Mouse (Mus musculus) midbrain, embryonic 16.5 days (tissue): ENCODE measurements around the gene Ubtd1. TPM values are rescaled to one million over a fixed set of nuclear protein-coding genes. Genes with fewer than 3 reads are reported as not detected.
A peak's percentile ranks its signal among the peaks of the same experiment; 100 is the strongest.

Source experiments
- ATAC-seq: fragments of 200-750 bp; cut with Nextera tagmentation; 2 replicates; pipeline ENCODE4 v1.8.0; 2017; ENCODE audit warnings: moderate TSS enrichment
- H3K27ac ChIP-seq: fragments of 300-500 bp; sonication (generic); 2 replicates; pipeline ENCODE4 v1.5.1; 2014; ENCODE audit warnings: mild to moderate bottlenecking, low read length, mixed read lengths
- H3K27me3 ChIP-seq: fragments of 300-500 bp; sonication (generic); 2 replicates; pipeline ENCODE4 v1.6.1; 2014; ENCODE audit warnings: low read depth, low read length, mixed read lengths; ENCODE audit not compliant: control insufficient read depth, insufficient read depth
- H3K36me3 ChIP-seq: fragments of 300-500 bp; sonication (generic); 2 replicates; pipeline ENCODE4 v1.6.1; 2014; ENCODE audit warnings: mild to moderate bottlenecking, low read length, moderate library complexity, mixed read lengths; ENCODE audit not compliant: control insufficient read depth, insufficient read depth
- H3K4me1 ChIP-seq: fragments of 300-500 bp; sonication (generic); 2 replicates; pipeline ENCODE4 v1.6.1; 2014; ENCODE audit warnings: mild to moderate bottlenecking, low read length, mixed read lengths; ENCODE audit not compliant: control insufficient read depth, insufficient read depth
- H3K4me2 ChIP-seq: fragments of 300-500 bp; sonication (generic); 2 replicates; pipeline ENCODE4 v1.6.1; 2014; ENCODE audit warnings: mild to moderate bottlenecking, low read length, mixed read lengths
- H3K4me3 ChIP-seq: fragments of 300-500 bp; sonication (generic); 2 replicates; pipeline ENCODE4 v1.5.1; 2014; ENCODE audit warnings: low read depth, mild to moderate bottlenecking, low read length, moderate library complexity, mixed read lengths
- H3K9ac ChIP-seq: fragments of 300-500 bp; sonication (generic); 2 replicates; pipeline ENCODE4 v1.6.1; 2014; ENCODE audit warnings: low read depth, low read length, mixed read lengths
- H3K9me3 ChIP-seq: fragments of 300-500 bp; sonication (generic); replicated peaks from 2 replicates; pipeline ENCODE4 v1.6.1; 2014; ENCODE audit warnings: mild to moderate bottlenecking, low read length, mixed read lengths; ENCODE audit not compliant: control insufficient read depth, poor library complexity, severe bottlenecking
- WGBS: fragments of 180-500 bp; shearing (Covaris S2); extraction: QIAGEN DNeasy Blood & Tissue Kit; methylation state at CpG from one replicate; pipeline ENCODE4 v1.1.7; 2014; 5-methylcytosine and 5-hydroxymethylcytosine counted together
- polyA plus RNA-seq: library from polyadenylated mRNA; unstranded; fragments of >200 nt; fragmentation: Nextera tagmentation; extraction: Ambion mirVana; gene quantifications from 2 replicates; pipeline ENCODE4 v1.2.1, GENCODE M21; 2015

Gene Ubtd1
- polyA plus RNA-seq, 1 experiment from 2014 or later, result 10.1 TPM

GRCm38 (mm10) chr19:41969618-41970017 is 11.9 kb upstream of the Ubtd1 start:
- peaks cover 13% of the 10 kb centered on the region for H3K36me3 ChIP-seq
- no peak overlapping the region for H3K27ac ChIP-seq
- peaks cover 3% of the 10 kb centered on the region for H3K4me1 ChIP-seq
- no peak overlapping the region for H3K4me3 ChIP-seq
- no peak overlapping the region for H3K4me2 ChIP-seq
- 95% methylated on average over 7 of the region's 7 CpGs for WGBS
- H3K27me3 ChIP-seq, result no peaks in the 10 kb centered on the region
- H3K9ac ChIP-seq, result no peak overlapping the region
- no peaks in the 10 kb centered on the region for H3K9me3 ChIP-seq
- no peak for ATAC-seq

- Histone ChIP-seq H3K27me3 (no peaks in the 10 kb centered on the region), H3K4me2 (no peak overlapping the region), H3K36me3 (peaks cover 2% of the 10 kb centered on the region; the same call in 1 of the 2 replicates), H3K4me3 (no peak overlapping the region), H3K27ac (no peak overlapping the region), H3K9me3 (no peaks in the 10 kb centered on the region), H3K4me1 (peaks cover 5% of the 10 kb centered on the region), H3K9ac (no peak overlapping the region)
- ATAC-seq, result peak; percentile 45; the same call in 1 of the 2 replicates
- 50% methylated on average over 13 of the region's 13 CpGs for WGBS
Observed at GRCm38 (mm10) chr19:41973891-41974794, 7.4 kb upstream of the Ubtd1 start.

GRCm38 (mm10) chr19:41980422-41980818 is 1.1 kb upstream of the Ubtd1 start:
- Histone ChIP-seq H3K36me3 (0 out of 2 replicates have a peak, but pooled peaks cover 2% of the 10 kb centered on the region), H3K9me3 (no peaks in the 10 kb centered on the region), H3K9ac (peak overlapping the region; percentile 83), H3K4me2 (peak overlapping the region; percentile 92), H3K4me1 (peaks cover 14% of the 10 kb centered on the region), H3K27ac (peak overlapping the region; percentile 87), H3K4me3 (peak overlapping the region; percentile 90), H3K27me3 (peaks cover 5% of the 10 kb centered on the region; the same call in 1 of the 2 replicates)
- under 1% methylated on average over 16 of the region's 16 CpGs for WGBS
- ATAC-seq, result peak; percentile 16

GRCm38 (mm10) chr19:41980819-41981594 is 556 bp upstream of the Ubtd1 start, which contains the start of gene Mms19:
Mms19 (minus strand) TSS chr19:41981157.
- Histone ChIP-seq H3K4me1 (peaks cover 14% of the 10 kb centered on the region), H3K27me3 (peaks cover 5% of the 10 kb centered on the region; the same call in 1 of the 2 replicates), H3K27ac (peak within 1 kb of the TSS; percentile 87), H3K4me2 (peak within 1 kb of the TSS; percentile 100), H3K36me3 (0 out of 2 replicates have a peak, but pooled peaks cover 2% of the 10 kb centered on the region), H3K9ac (peak within 1 kb of the TSS; percentile 83), H3K4me3 (peak within 1 kb of the TSS; percentile 90), H3K9me3 (no peaks in the 10 kb centered on the region)
- ATAC-seq, result peak; percentile 94
- WGBS, result under 1% methylated on average over 53 of the region's 68 CpGs

GRCm38 (mm10) chr19:41981931-41982790 is 598 bp downstream of the Ubtd1 start:
- Histone ChIP-seq H3K9me3 (no peaks in the 10 kb centered on the region), H3K4me3 (peak overlapping the region; percentile 90), H3K4me2 (peak overlapping the region; percentile 100), H3K4me1 (peaks cover 14% of the 10 kb centered on the region), H3K36me3 (0 out of 2 replicates have a peak, but pooled peaks cover 2% of the 10 kb centered on the region), H3K27ac (peak overlapping the region; percentile 87), H3K27me3 (peaks cover 5% of the 10 kb centered on the region; the same call in 1 of the 2 replicates), H3K9ac (peak overlapping the region; percentile 81)
- WGBS, result under 1% methylated on average over 70 of the region's 74 CpGs
- no peak; the same call in 1 of the 2 replicates for ATAC-seq

GRCm38 (mm10) chr19:41982791-41983150 is 1.2 kb downstream of the Ubtd1 start:
- Histone ChIP-seq H3K4me2 (peak overlapping the region; percentile 100), H3K27ac (no peak overlapping the region), H3K27me3 (peaks cover 5% of the 10 kb centered on the region; the same call in 1 of the 2 replicates), H3K36me3 (0 out of 2 replicates have a peak, but pooled peaks cover 2% of the 10 kb centered on the region), H3K9me3 (no peaks in the 10 kb centered on the region), H3K4me1 (peaks cover 14% of the 10 kb centered on the region), H3K9ac (peak overlapping the region; percentile 81; the same call in 1 of the 2 replicates), H3K4me3 (peak overlapping the region; percentile 90)
- 5% methylated on average over 4 of the region's 4 CpGs for WGBS
- ATAC-seq, result no peak

- 89% methylated on average over 5 of the region's 5 CpGs for WGBS
- H3K36me3 ChIP-seq, result no peaks in the 10 kb centered on the region
- peaks cover 5% of the 10 kb centered on the region; the same call in 1 of the 2 replicates for H3K27me3 ChIP-seq
- no peak overlapping the region for H3K4me2 ChIP-seq
- no peak for ATAC-seq
- H3K4me3 ChIP-seq, result no peak overlapping the region
- peaks cover 6% of the 10 kb centered on the region; the same call in 1 of the 2 replicates for H3K4me1 ChIP-seq
- H3K9ac ChIP-seq, result no peak overlapping the region
- H3K27ac ChIP-seq, result no peak overlapping the region
- no peaks in the 10 kb centered on the region for H3K9me3 ChIP-seq
Observed at GRCm38 (mm10) chr19:41985994-41986393, 4.4 kb downstream of the Ubtd1 start.

- no peak overlapping the region for H3K4me2 ChIP-seq
- H3K4me1 ChIP-seq, result peaks cover 6% of the 10 kb centered on the region; the same call in 1 of the 2 replicates
- no peak for ATAC-seq
- H3K4me3 ChIP-seq, result no peak overlapping the region
- H3K36me3 ChIP-seq, result no peaks in the 10 kb centered on the region
- H3K9ac ChIP-seq, result no peak overlapping the region
- H3K27me3 ChIP-seq, result peaks cover 5% of the 10 kb centered on the region; the same call in 1 of the 2 replicates
- 94% methylated on average over 4 of the region's 4 CpGs for WGBS
- H3K27ac ChIP-seq, result no peak overlapping the region
- no peaks in the 10 kb centered on the region for H3K9me3 ChIP-seq
Observed at GRCm38 (mm10) chr19:41987206-41987605, 5.6 kb downstream of the Ubtd1 start.
